Mouse (Mus musculus): ENCODE data around the gene Tdrd1.
A peak's percentile ranks its signal among the peaks of the same experiment; 100 is the strongest.
"Not testable (repeated sequence)": the region's sequence is repeated elsewhere in the genome, so short reads cannot be mapped to it uniquely, and the experiment has no call there.

Tdrd1 gene

DNA sequence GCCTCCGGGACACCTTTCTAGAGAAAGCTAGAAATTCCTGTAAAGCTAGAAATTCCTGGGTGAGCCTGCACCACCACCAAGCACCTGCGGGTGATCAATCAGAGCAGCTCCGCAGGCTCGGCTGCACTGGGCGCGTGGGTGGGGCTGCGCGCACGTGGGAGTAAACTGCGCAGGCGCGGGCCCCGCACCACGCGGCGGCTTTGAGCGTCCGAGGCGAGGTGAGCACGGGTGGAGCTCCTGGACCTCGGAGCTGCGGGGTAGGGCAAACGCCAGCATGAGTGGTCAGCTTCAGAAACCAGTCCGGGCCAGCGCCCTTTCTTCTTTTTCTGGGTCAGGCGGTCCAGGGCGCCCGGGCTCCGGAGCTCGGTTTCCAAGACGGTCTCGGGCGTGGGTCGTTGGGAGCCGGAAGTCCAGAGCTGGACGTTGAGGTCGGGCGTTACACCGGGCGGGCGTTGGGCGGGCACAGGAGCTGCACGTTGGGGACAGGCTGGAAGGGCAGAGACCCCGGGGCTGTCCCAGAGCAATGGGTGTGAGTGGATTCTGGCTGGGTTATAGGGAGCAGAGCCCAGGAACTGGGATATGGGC is at the start of gene Tdrd1:
Gene Tdrd1 (plus strand): TSS at position 163 of the 585 bp plus-strand sequence.
- no peak for DNase-seq (ENCODE audit: low spot score in 2 of 2)

DNA sequence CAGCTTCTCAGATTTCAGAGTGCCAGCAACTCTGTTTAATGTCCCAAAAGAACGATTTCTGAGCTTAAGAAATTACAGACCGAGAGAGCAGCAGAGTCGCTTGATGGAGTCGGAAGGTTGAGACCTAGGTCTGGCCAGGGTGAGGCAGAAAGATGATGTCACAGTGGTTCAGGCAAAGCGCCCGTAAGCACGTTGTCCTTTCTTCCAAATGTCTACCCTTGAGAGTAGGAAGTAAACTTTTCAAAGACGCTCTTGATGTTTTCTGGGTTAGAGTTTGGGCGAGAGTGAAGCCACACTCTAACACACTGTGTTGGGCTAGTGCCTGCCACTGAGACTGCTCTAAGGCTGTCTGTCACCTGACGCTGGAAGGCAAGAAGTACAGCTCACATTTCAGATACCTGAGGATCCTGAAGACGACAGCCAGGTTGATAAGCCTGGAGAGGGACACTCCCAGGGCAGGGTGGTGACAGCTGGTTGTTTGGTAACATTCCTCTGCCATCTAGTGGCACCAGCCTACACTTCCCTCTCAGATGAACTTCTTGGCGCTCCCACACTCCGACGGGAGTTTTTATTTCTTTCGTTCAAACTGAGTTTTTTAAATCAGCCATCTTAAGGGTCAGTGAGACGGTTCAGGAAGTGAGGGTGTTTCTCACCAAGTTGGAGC is 49.2 kb upstream of the Tdrd1 start:
- DNase-seq (ENCODE audit: low spot score in 2 of 2): peak in 1 of 2 experiments; percentile 23

GRCm38 (mm10) chr19:56778532-56778931 is 47.5 kb upstream of the Tdrd1 start:
- not testable (repeated sequence) for DNase-seq (ENCODE audit: low spot score in 2 of 2)

GRCm38 (mm10) chr19:56787911-56788310 is 38.1 kb upstream of the Tdrd1 start:
- no peak for DNase-seq (ENCODE audit: low spot score in 2 of 2)

- no peak for DNase-seq (ENCODE audit: low spot score in 2 of 2)
These were observed 37.1 kb upstream of the Tdrd1 start for GRCm38 (mm10) chr19:56788952-56789351.

DNA sequence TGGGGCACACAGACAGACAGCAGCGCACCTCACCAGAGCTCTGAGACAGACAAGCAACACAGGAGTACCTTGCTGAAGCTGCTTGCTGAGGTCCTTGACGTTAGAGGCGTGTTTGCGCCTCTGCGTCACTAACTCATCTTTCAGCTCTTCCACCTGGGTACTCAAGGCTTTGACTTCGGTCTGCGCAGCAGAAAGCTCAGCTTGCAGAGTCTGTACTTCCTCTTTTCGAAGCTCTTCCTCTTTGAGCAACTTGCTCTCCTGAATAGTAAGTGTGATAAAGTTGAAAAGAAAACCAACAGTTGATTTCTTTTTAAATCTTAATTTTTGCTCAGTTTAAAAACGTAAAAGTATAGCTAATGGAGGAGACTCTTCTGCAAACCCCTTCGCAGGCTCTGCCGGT is 28.6 kb upstream of the Tdrd1 start:
- DNase-seq (ENCODE audit: low spot score in 2 of 2): no peak

DNA sequence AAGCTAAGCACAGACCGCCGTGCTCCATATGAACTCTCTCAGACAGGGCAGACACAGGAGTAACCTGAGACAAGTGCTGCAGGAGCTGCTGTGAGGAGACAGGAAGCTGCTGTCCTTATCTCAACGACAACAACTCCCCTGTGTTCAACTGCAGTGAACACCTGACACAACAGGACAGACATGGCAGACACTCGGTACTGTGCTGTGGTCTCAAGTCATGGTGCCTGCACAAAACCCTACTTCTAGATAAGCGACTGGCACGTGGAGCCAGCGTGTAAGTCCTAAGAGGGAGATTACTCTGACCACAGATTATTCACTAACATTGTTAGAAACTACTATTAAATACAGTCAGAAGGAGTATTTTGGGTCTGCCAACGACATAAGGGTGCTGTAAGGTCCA is 25.8 kb upstream of the Tdrd1 start:
- no peak for DNase-seq (ENCODE audit: low spot score in 2 of 2)

DNA sequence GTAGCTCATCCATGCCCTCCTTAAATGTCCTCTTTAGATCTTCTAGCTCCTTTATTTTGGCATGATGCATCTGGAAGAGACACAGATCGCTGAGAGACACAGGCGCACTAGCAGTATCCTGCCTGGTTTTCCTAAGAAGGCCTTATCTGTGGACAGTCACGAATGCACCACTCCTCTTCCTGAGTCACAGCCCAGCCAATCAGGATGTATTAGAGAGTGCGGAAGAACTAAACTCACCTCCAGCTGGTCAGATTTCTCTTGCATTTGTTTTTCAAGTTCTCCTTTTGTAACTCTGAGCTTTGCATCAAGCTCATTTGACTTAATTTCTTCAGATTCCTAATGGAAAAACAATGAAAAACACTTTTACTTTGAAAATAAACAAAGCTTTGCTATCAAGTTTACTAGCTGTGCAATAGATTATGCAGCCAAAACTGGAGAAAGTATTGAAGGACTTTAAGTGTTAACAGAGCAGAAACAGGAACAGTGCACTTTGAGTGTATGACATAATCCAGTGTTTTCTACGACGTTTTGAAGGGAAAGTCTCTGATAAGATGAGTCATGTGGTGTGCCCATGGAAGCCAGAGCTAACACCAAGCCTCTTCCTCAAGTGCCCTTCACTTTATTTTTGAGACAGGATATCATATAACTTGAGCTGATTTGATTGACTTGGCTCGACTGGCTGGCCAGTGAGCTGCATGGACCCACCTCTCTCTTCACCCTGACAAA is 24.9 kb upstream of the Tdrd1 start:
- DNase-seq (ENCODE audit: low spot score in 2 of 2): no peak

DNA sequence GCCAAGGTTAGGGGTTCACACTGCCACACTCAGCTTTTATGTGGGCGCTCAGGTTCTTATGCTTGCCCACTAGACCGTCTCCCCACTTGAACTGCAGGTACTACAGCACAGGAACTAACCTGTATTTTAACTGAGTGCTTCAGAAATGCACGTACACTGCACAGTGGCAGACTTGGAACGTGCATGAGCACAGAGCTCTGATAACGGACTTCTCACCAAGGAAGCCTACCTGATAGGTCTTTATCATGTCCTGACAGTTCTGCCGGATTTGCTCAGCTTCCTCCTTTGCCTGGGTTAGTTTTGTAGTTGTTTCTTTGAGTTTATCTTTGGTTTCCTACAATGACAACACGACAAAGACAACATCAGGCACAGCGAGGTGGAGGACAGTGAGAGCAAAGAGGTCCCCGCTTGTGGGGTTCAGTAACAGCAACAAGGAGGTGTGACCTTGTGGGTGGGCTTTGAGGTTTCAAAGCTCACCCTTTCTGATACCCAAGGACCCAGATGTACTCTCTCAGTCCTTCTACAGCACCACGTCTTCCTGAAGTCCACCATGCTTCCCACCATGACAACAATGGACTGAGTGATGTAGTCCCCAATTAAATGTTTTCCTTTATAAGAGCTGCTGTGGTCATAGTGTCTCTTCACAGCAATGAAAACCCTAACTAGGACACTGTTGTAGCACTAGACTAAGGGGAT is 24.2 kb upstream of the Tdrd1 start:
- no peak for DNase-seq (ENCODE audit: low spot score in 2 of 2)

GRCm38 (mm10) chr19:56802352-56802746 is 23.7 kb upstream of the Tdrd1 start:
- no peak for DNase-seq (ENCODE audit: low spot score in 2 of 2)

GRCm38 (mm10) chr19:56805366-56805765 is 20.6 kb upstream of the Tdrd1 start:
- no peak for DNase-seq (ENCODE audit: low spot score in 2 of 2)

DNA sequence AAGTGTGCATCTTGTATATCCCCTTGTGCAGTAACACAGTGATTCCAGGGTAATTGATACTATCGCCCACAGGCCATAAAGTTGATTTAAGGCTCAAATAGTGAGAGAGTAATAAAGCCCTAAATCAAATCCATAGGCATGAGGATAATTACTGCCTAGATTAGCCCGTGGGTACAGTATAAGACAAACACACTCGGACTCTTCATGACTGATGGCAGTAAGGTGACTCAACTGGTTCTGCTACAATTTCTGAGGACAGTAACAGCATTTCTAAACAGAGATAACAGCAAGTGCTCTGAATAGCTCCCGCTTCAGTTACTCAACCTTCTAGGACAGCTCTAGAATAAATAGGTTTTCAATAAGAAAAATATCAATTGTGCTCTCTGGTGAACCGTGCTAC is 18.9 kb upstream of the Tdrd1 start:
- no peak for DNase-seq (ENCODE audit: low spot score in 2 of 2)

DNA sequence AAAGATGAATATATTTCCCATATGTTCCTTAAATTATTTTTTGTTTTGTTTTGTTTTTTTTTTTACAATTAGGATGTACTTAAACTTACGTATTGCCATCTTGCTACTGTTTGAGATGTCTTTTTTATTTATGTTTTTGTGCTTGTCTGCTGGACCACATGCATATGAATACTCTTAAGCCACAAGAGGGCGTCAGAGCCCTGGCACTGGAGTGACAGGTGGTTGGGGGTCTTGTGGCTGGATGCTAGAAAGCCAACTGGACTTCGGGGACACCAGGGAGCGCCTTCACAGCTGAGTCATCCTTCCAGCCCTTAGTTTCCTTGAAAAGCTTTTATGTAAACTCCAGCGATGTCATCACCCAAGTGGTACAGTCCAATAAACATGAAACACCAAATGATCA is 17.2 kb upstream of the Tdrd1 start:
- DNase-seq (ENCODE audit: low spot score in 2 of 2): no peak

GRCm38 (mm10) chr19:56810641-56811146 is 15.3 kb upstream of the Tdrd1 start:
- DNase-seq (ENCODE audit: low spot score in 2 of 2): no peak

- peak; percentile 43 to 70 for DNase-seq (ENCODE audit: low spot score in 2 of 2)
These were observed 14.4 kb upstream of the Tdrd1 start for GRCm38 (mm10) chr19:56811590-56811989.

DNA sequence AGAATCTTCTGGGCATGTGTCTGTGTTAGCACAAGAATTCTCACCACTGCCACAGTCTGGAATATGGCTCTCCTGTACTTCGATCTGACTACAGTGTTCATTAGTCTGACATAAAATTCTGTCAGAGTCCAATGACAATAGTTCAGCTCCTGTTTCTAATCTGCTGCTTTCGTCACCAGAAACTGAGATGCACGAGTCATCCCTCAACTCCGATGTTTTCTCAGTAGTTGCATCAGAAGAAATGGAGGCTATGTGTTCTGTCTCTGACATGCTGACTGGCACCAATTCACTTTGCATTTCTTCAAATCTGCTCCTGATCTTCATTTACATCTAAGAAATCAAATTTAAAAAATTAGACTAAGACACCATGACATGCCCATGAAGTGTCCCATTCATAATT is 12.6 kb upstream of the Tdrd1 start:
- no peak for DNase-seq (ENCODE audit: low spot score in 2 of 2)

- peak in 1 of 2 experiments; percentile 32 for DNase-seq (ENCODE audit: low spot score in 2 of 2)
These were observed 8.0 kb upstream of the Tdrd1 start for GRCm38 (mm10) chr19:56817851-56818526.

GRCm38 (mm10) chr19:56821040-56821797 is 4.8 kb upstream of the Tdrd1 start:
- DNase-seq (ENCODE audit: low spot score in 2 of 2): no peak

GRCm38 (mm10) chr19:56821798-56822447 is 4.1 kb upstream of the Tdrd1 start, which contains the start of gene Ccdc186:
TSS of gene Ccdc186 (minus strand) at chr19:56822190.
- peak; percentile 95 to 97 for DNase-seq (ENCODE audit: low spot score in 2 of 2)

GRCm38 (mm10) chr19:56822448-56822836 is 3.6 kb upstream of the Tdrd1 start:
- no peak for DNase-seq (ENCODE audit: low spot score in 2 of 2)
